Mouse (Mus musculus): ENCODE results near the gene Slc17a5. TPM values are rescaled to one million over a fixed set of nuclear protein-coding genes. Genes with fewer than 3 reads are reported as not detected.

Slc17a5 gene
- polyA plus RNA-seq, 1 experiment from 2014 or later = 10.2 TPM

- no peaks in the 10 kb centered on the region for H3K27me3 ChIP-seq (replicated peaks; ENCODE audit: control insufficient read depth, insufficient read depth, low read length)
- H3K4me1 ChIP-seq (ENCODE audit: control insufficient read depth, insufficient read depth, low read length) = no peaks in the 10 kb centered on the region
- ATAC-seq = no peak
- H3K4me2 ChIP-seq (ENCODE audit: low read length) = no peak overlapping the region
- H3K36me3 ChIP-seq (ENCODE audit: control insufficient read depth, insufficient read depth, low read length) = no peaks in the 10 kb centered on the region
- H3K4me3 ChIP-seq (ENCODE audit: low read depth, low read length) = no peak overlapping the region
- no peak overlapping the region for H3K27ac ChIP-seq (ENCODE audit: low read depth, low read length)
- WGBS = 83% methylated on average over 3 of the region's 3 CpGs
- H3K9ac ChIP-seq (ENCODE audit: low read length) = no peak overlapping the region
- DNase-seq (ENCODE audit: low spot score) = no peak
- H3K9me3 ChIP-seq (replicated peaks; ENCODE audit: control insufficient read depth, low read length) = no peaks in the 10 kb centered on the region
Observed at GRCm38 (mm10) chr9:78516125-78516524, 71.7 kb downstream of the Slc17a5 start.

- Histone ChIP-seq H3K4me1 (ENCODE audit: control insufficient read depth, insufficient read depth, low read length) (no peaks in the 10 kb centered on the region), H3K4me3 (ENCODE audit: low read depth, low read length) (no peak overlapping the region), H3K36me3 (ENCODE audit: control insufficient read depth, insufficient read depth, low read length) (no peaks in the 10 kb centered on the region), H3K4me2 (ENCODE audit: low read length) (no peak overlapping the region), H3K9me3 (replicated peaks; ENCODE audit: control insufficient read depth, low read length) (no peaks in the 10 kb centered on the region), H3K27ac (ENCODE audit: low read depth, low read length) (no peak overlapping the region), H3K27me3 (replicated peaks; ENCODE audit: control insufficient read depth, insufficient read depth, low read length) (no peaks in the 10 kb centered on the region), H3K9ac (ENCODE audit: low read length) (no peak overlapping the region)
- 86% methylated on average over 4 of the region's 4 CpGs for WGBS
- DNase-seq (ENCODE audit: low spot score) (no peak), ATAC-seq (no peak)
Observed at GRCm38 (mm10) chr9:78514681-78515080, 73.2 kb downstream of the Slc17a5 start.

- Histone ChIP-seq H3K4me3 (ENCODE audit: low read depth, low read length) (no peak overlapping the region), H3K27me3 (replicated peaks; ENCODE audit: control insufficient read depth, insufficient read depth, low read length) (no peaks in the 10 kb centered on the region), H3K4me2 (ENCODE audit: low read length) (no peak overlapping the region), H3K36me3 (ENCODE audit: control insufficient read depth, insufficient read depth, low read length) (no peaks in the 10 kb centered on the region), H3K9ac (ENCODE audit: low read length) (no peak overlapping the region), H3K27ac (ENCODE audit: low read depth, low read length) (no peak overlapping the region), H3K4me1 (ENCODE audit: control insufficient read depth, insufficient read depth, low read length) (no peaks in the 10 kb centered on the region), H3K9me3 (replicated peaks; ENCODE audit: control insufficient read depth, low read length) (no peaks in the 10 kb centered on the region)
- no peak for ATAC-seq
- no peak for DNase-seq (ENCODE audit: low spot score)
- 88% methylated on average over 6 of the region's 6 CpGs for WGBS
Observed at GRCm38 (mm10) chr9:78513776-78514500, 73.9 kb downstream of the Slc17a5 start.

- no peak for DNase-seq (ENCODE audit: low spot score)
- Histone ChIP-seq H3K9me3 (replicated peaks; ENCODE audit: control insufficient read depth, low read length) (no peaks in the 10 kb centered on the region), H3K27ac (ENCODE audit: low read depth, low read length) (no peak overlapping the region), H3K4me1 (ENCODE audit: control insufficient read depth, insufficient read depth, low read length) (no peaks in the 10 kb centered on the region), H3K4me3 (ENCODE audit: low read depth, low read length) (no peak overlapping the region), H3K36me3 (ENCODE audit: control insufficient read depth, insufficient read depth, low read length) (no peaks in the 10 kb centered on the region), H3K4me2 (ENCODE audit: low read length) (no peak overlapping the region), H3K27me3 (replicated peaks; ENCODE audit: control insufficient read depth, insufficient read depth, low read length) (no peaks in the 10 kb centered on the region), H3K9ac (ENCODE audit: low read length) (no peak overlapping the region)
- ATAC-seq = no peak
- WGBS = 98% methylated on average over 5 of the region's 5 CpGs
Observed at GRCm38 (mm10) chr9:78511705-78512104, 76.1 kb downstream of the Slc17a5 start.

- ATAC-seq (no peak), DNase-seq (ENCODE audit: low spot score) (no peak)
- Histone ChIP-seq H3K4me3 (ENCODE audit: low read depth, low read length) (no peak overlapping the region), H3K9me3 (replicated peaks; ENCODE audit: control insufficient read depth, low read length) (no peaks in the 10 kb centered on the region), H3K27me3 (replicated peaks; ENCODE audit: control insufficient read depth, insufficient read depth, low read length) (no peaks in the 10 kb centered on the region), H3K4me1 (ENCODE audit: control insufficient read depth, insufficient read depth, low read length) (peaks cover 10% of the 10 kb centered on the region), H3K4me2 (ENCODE audit: low read length) (no peak overlapping the region), H3K27ac (ENCODE audit: low read depth, low read length) (no peak overlapping the region), H3K36me3 (ENCODE audit: control insufficient read depth, insufficient read depth, low read length) (no peaks in the 10 kb centered on the region), H3K9ac (ENCODE audit: low read length) (no peak overlapping the region)
- WGBS = 91% methylated on average over 16 of the region's 16 CpGs
Observed at GRCm38 (mm10) chr9:78508106-78508786, 79.6 kb downstream of the Slc17a5 start.

- H3K9ac ChIP-seq (ENCODE audit: low read length) = no peak overlapping the region
- H3K9me3 ChIP-seq (replicated peaks; ENCODE audit: control insufficient read depth, low read length) = no peaks in the 10 kb centered on the region
- ATAC-seq (no peak), DNase-seq (ENCODE audit: low spot score) (no peak)
- no peak overlapping the region for H3K4me3 ChIP-seq (ENCODE audit: low read depth, low read length)
- 91% methylated on average over 7 of the region's 7 CpGs for WGBS
- H3K27me3 ChIP-seq (replicated peaks; ENCODE audit: control insufficient read depth, insufficient read depth, low read length) = no peaks in the 10 kb centered on the region
- H3K4me2 ChIP-seq (ENCODE audit: low read length) = no peak overlapping the region
- H3K4me1 ChIP-seq (ENCODE audit: control insufficient read depth, insufficient read depth, low read length) = peaks cover 22% of the 10 kb centered on the region
- no peaks in the 10 kb centered on the region for H3K36me3 ChIP-seq (ENCODE audit: control insufficient read depth, insufficient read depth, low read length)
- H3K27ac ChIP-seq (ENCODE audit: low read depth, low read length) = no peak overlapping the region
Observed at GRCm38 (mm10) chr9:78506722-78507077, 81.1 kb downstream of the Slc17a5 start.

- no peaks in the 10 kb centered on the region for H3K27me3 ChIP-seq (replicated peaks; ENCODE audit: control insufficient read depth, insufficient read depth, low read length)
- no peaks in the 10 kb centered on the region for H3K9me3 ChIP-seq (replicated peaks; ENCODE audit: control insufficient read depth, low read length)
- no peak overlapping the region for H3K4me3 ChIP-seq (ENCODE audit: low read depth, low read length)
- H3K27ac ChIP-seq (ENCODE audit: low read depth, low read length) = no peak overlapping the region
- no peaks in the 10 kb centered on the region for H3K36me3 ChIP-seq (ENCODE audit: control insufficient read depth, insufficient read depth, low read length)
- peaks cover 22% of the 10 kb centered on the region for H3K4me1 ChIP-seq (ENCODE audit: control insufficient read depth, insufficient read depth, low read length)
- no peak overlapping the region for H3K4me2 ChIP-seq (ENCODE audit: low read length)
- no peak for ATAC-seq
- DNase-seq (ENCODE audit: low spot score) = no peak
- 90% methylated on average over 11 of the region's 11 CpGs for WGBS
- H3K9ac ChIP-seq (ENCODE audit: low read length) = no peak overlapping the region
Observed at GRCm38 (mm10) chr9:78506002-78506721, 81.7 kb downstream of the Slc17a5 start.

- Histone ChIP-seq H3K27me3 (replicated peaks; ENCODE audit: control insufficient read depth, insufficient read depth, low read length) (no peaks in the 10 kb centered on the region), H3K9me3 (replicated peaks; ENCODE audit: control insufficient read depth, low read length) (no peaks in the 10 kb centered on the region), H3K27ac (ENCODE audit: low read depth, low read length) (no peak overlapping the region), H3K4me2 (ENCODE audit: low read length) (no peak overlapping the region), H3K4me3 (ENCODE audit: low read depth, low read length) (no peak overlapping the region), H3K4me1 (ENCODE audit: control insufficient read depth, insufficient read depth, low read length) (peaks cover 22% of the 10 kb centered on the region), H3K9ac (ENCODE audit: low read length) (no peak overlapping the region), H3K36me3 (ENCODE audit: control insufficient read depth, insufficient read depth, low read length) (no peaks in the 10 kb centered on the region)
- DNase-seq (ENCODE audit: low spot score) (no peak), ATAC-seq (no peak)
- WGBS = 91% methylated on average over 6 of the region's 6 CpGs
Observed at GRCm38 (mm10) chr9:78505223-78505622, 82.6 kb downstream of the Slc17a5 start.

GRCm38 (mm10) chr9:78504679-78505078 lies 83.2 kb downstream of the Slc17a5 start:
- no peaks in the 10 kb centered on the region for H3K27me3 ChIP-seq (replicated peaks; ENCODE audit: control insufficient read depth, insufficient read depth, low read length)
- ATAC-seq = no peak
- no peak overlapping the region for H3K4me3 ChIP-seq (ENCODE audit: low read depth, low read length)
- H3K9me3 ChIP-seq (replicated peaks; ENCODE audit: control insufficient read depth, low read length) = no peaks in the 10 kb centered on the region
- no peak for DNase-seq (ENCODE audit: low spot score)
- H3K9ac ChIP-seq (ENCODE audit: low read length) = no peak overlapping the region
- peak overlapping the region; percentile 35; the same call in 1 of the 2 replicates for H3K4me2 ChIP-seq (ENCODE audit: low read length)
- no peaks in the 10 kb centered on the region for H3K36me3 ChIP-seq (ENCODE audit: control insufficient read depth, insufficient read depth, low read length)
- H3K4me1 ChIP-seq (ENCODE audit: control insufficient read depth, insufficient read depth, low read length) = peaks cover 22% of the 10 kb centered on the region
- peak overlapping the region; percentile 94 for H3K27ac ChIP-seq (ENCODE audit: low read depth, low read length)
- WGBS = 76% methylated on average over 3 of the region's 3 CpGs
